Mouse (Mus musculus) right cerebral cortex, postnatal 36 days (tissue): ENCODE measurements around the gene Btbd35f4.
"Not testable (repeated sequence)": the region's sequence is repeated elsewhere in the genome, so short reads cannot be mapped to it uniquely, and the experiment has no call there.

Experiments used
- DNase-seq, 2 experiments: peaks; one replicate each; pipeline ENCODE4 v3.0.0; 2022; ENCODE audit warnings: low spot score in 2 of 2, mixed read lengths in 1 of 2

The Btbd35f4 gene

GRCm38 (mm10) chrX:4800196-4800595 is at the start of gene Btbd35f4:
TSS of gene Btbd35f4 (plus strand) at chrX:4800496.
- DNase-seq: not testable (repeated sequence)

- DNase-seq: not testable (repeated sequence)
Observed at GRCm38 (mm10) chrX:4840016-4840415, 39.7 kb downstream of the Btbd35f4 start.
